Mouse (Mus musculus) embryonic stem cell, embryonic (primary cell): Measurements from ENCODE around the gene Nxpe3.
"Not testable (repeated sequence)": the region's sequence is repeated elsewhere in the genome, so short reads cannot be mapped to it uniquely, and the experiment has no call there.

Experiments used
- CTCF ChIA-PET, 4 experiments: fragments of 300-600 bp in 2 of 4; fragments of 350-600 bp in 2 of 4; sonication (Branson Sonifier 250); formaldehyde crosslinking; loops; one replicate each; lab custom pipeline; 2022; ENCODE audit warnings: inconsistent platforms in 2 of 4; lab: Charles Lee
- POLR2A ChIA-PET, 4 experiments: fragments of 300-600 bp in 2 of 4; fragments of 350-600 bp in 2 of 4; sonication (Branson Sonifier 250); formaldehyde crosslinking; loops; one replicate each; lab custom pipeline; 2022; ENCODE audit warnings: antibody characterized with exemption in 4 of 4, inconsistent platforms in 1 of 4; lab: Charles Lee

Nxpe3 gene

GRCm38 (mm10) chr16:55895651-55896095 lies 588 bp upstream of the Nxpe3 start:
- CTCF ChIA-PET = interaction anchor here in 2 of 4 experiments (0.7 to 1.6 kb wide), 7 partner anchors 12 to 909 kb away, joined by 3 to 10 read pairs (median 4); partner anchors contain the start of gene Cep97 (in 1 of the 2)
- POLR2A ChIA-PET = interaction anchor here (0.6 to 2.8 kb wide), 23 partner anchors 8 to 179 kb away, joined by 3 to 27 read pairs (median 5); partner anchors contain the start of genes Pcnp (in 2 of the 4), Rpl24 (in 2 of the 4) and Cep97 (in 1 of the 4)

GRCm38 (mm10) chr16:55894536-55894892 lies 571 bp downstream of the Nxpe3 start:
- CTCF ChIA-PET = interaction anchor here (0.6 to 1.6 kb wide), 12 partner anchors 8 to 70 kb away, joined by 3 to 20 read pairs (median 4); no protein-coding TSS in a partner anchor

GRCm38 (mm10) chr16:55893410-55894107 lies 1.5 kb downstream of the Nxpe3 start:
- ChIA-PET CTCF (interaction anchor here in 1 of 4 experiments (1.2 to 1.4 kb wide), 2 partner anchors 16 to 30 kb away, joined by 3 to 5 read pairs; no protein-coding TSS in a partner anchor), POLR2A (interaction anchor here in 2 of 4 experiments (2.0 to 2.8 kb wide), 4 partner anchors 19 to 75 kb away, joined by 6 to 27 read pairs (median 15); partner anchors contain the start of gene Cep97 (in 1 of the 2))

More at GRCm38 (mm10) chr16:55894536-55894892, 571 bp downstream of the Nxpe3 start:
- POLR2A ChIA-PET = interaction anchor here (0.6 to 2.8 kb wide), 29 partner anchors 9 to 250 kb away, joined by 3 to 27 read pairs (median 4); partner anchors contain the start of genes Cep97 (in 1 of the 4), Pcnp (in 1 of the 4) and Rpl24 (in 1 of the 4)

- ChIA-PET CTCF (interaction anchor here in 1 of 4 experiments (1.2 kb wide), 1 partner anchor 29 kb away, joined by 3 read pairs; no protein-coding TSS in a partner anchor), POLR2A (interaction anchor here in 2 of 4 experiments (0.6 to 0.9 kb wide), 3 partner anchors 35 to 1990 kb away, joined by 3 to 4 read pairs (median 3); no protein-coding TSS in a partner anchor)
These were observed 2.6 kb downstream of the Nxpe3 start for GRCm38 (mm10) chr16:55892484-55892883.

- POLR2A ChIA-PET = no interaction called here
- CTCF ChIA-PET = interaction anchor here in 2 of 4 experiments (0.7 kb wide), 2 partner anchors 16 to 287 kb away, joined by 3 read pairs; no protein-coding TSS in a partner anchor
These were observed 3.7 kb downstream of the Nxpe3 start for GRCm38 (mm10) chr16:55891346-55891745.

- ChIA-PET CTCF (interaction anchor here in 2 of 4 experiments (0.7 kb wide), 2 partner anchors 16 to 288 kb away, joined by 3 read pairs; no protein-coding TSS in a partner anchor), POLR2A (no interaction called here)
These were observed 4.5 kb downstream of the Nxpe3 start for GRCm38 (mm10) chr16:55890346-55891136.

- CTCF ChIA-PET = interaction anchor here in 3 of 4 experiments (0.6 to 2.3 kb wide), 6 partner anchors 21 to 43 kb away, joined by 3 to 8 read pairs (median 4); no protein-coding TSS in a partner anchor
These were observed 5.6 kb downstream of the Nxpe3 start for GRCm38 (mm10) chr16:55889451-55889850.

GRCm38 (mm10) chr16:55888584-55888960 lies 6.5 kb downstream of the Nxpe3 start:
- ChIA-PET CTCF (interaction anchor here in 3 of 4 experiments (0.6 to 2.3 kb wide), 7 partner anchors 21 to 178 kb away, joined by 3 to 8 read pairs (median 3); no protein-coding TSS in a partner anchor), POLR2A (interaction anchor here in 3 of 4 experiments (0.6 to 2.3 kb wide), 6 partner anchors 13 to 94 kb away, joined by 3 to 8 read pairs (median 5); partner anchors contain the start of gene Rpl24 (in 1 of the 3))

More at GRCm38 (mm10) chr16:55889451-55889850, 5.6 kb downstream of the Nxpe3 start:
- POLR2A ChIA-PET = interaction anchor here in 2 of 4 experiments (0.6 to 2.3 kb wide), 4 partner anchors 14 to 225 kb away, joined by 3 to 8 read pairs (median 5); no protein-coding TSS in a partner anchor

- CTCF ChIA-PET = interaction anchor here in 3 of 4 experiments (0.6 to 2.3 kb wide), 11 partner anchors 13 to 178 kb away, joined by 3 to 8 read pairs (median 3); no protein-coding TSS in a partner anchor
- POLR2A ChIA-PET = interaction anchor here (0.5 to 2.3 kb wide), 6 partner anchors 9 to 195 kb away, joined by 3 to 8 read pairs (median 6); partner anchors contain the start of gene Rpl24 (in 1 of the 4)
These were observed 7.1 kb downstream of the Nxpe3 start for GRCm38 (mm10) chr16:55887814-55888583.

GRCm38 (mm10) chr16:55884246-55884645 lies 10.8 kb downstream of the Nxpe3 start:
- POLR2A ChIA-PET = interaction anchor here in 2 of 4 experiments (0.6 to 1.6 kb wide), 2 partner anchors 11 to 33 kb away, joined by 3 to 5 read pairs; partner anchors contain the start of gene Nxpe3 (in 1 of the 2)
- CTCF ChIA-PET = no interaction called here

GRCm38 (mm10) chr16:55876025-55876424 lies 19.1 kb downstream of the Nxpe3 start:
- ChIA-PET CTCF (interaction anchor here in 3 of 4 experiments (0.6 to 1.0 kb wide), 4 partner anchors 9 to 12 kb away, joined by 3 to 10 read pairs (median 3); no protein-coding TSS in a partner anchor), POLR2A (interaction anchor here in 2 of 4 experiments (0.6 to 1.8 kb wide), 4 partner anchors 9 to 1819 kb away, joined by 3 to 8 read pairs (median 3); no protein-coding TSS in a partner anchor)

- ChIA-PET CTCF (interaction anchor here (0.5 to 1.7 kb wide), 37 partner anchors 11 to 1064 kb away, joined by 3 to 13 read pairs (median 4); partner anchors contain the start of genes Cep97 (in 2 of the 4) and Nxpe3 (in 1 of the 4)), POLR2A (interaction anchor here in 2 of 4 experiments (0.7 to 1.2 kb wide), 3 partner anchors 31 to 267 kb away, joined by 4 to 6 read pairs (median 5); partner anchors contain the start of gene Nxpe3 (in 1 of the 2))
These were observed 31.3 kb downstream of the Nxpe3 start for GRCm38 (mm10) chr16:55863832-55864231.

- ChIA-PET POLR2A (interaction anchor here in 2 of 4 experiments (1.0 to 1.2 kb wide), 2 partner anchors 31 to 268 kb away, joined by 4 to 6 read pairs; partner anchors contain the start of gene Nxpe3 (in 1 of the 2)), CTCF (interaction anchor here (0.5 to 1.7 kb wide), 38 partner anchors 11 to 1064 kb away, joined by 3 to 13 read pairs (median 4); partner anchors contain the start of genes Cep97 (in 2 of the 4) and Nxpe3 (in 1 of the 4))
These were observed 31.8 kb downstream of the Nxpe3 start for GRCm38 (mm10) chr16:55863149-55863815.

GRCm38 (mm10) chr16:55861104-55861503 lies 34.0 kb downstream of the Nxpe3 start:
- CTCF ChIA-PET = interaction anchor here in 1 of 4 experiments (0.6 kb wide), 1 partner anchor 43 kb away, joined by 12 read pairs; no protein-coding TSS in a partner anchor
- POLR2A ChIA-PET = interaction anchor here in 1 of 4 experiments (0.8 kb wide), 1 partner anchor 40 kb away, joined by 3 read pairs; no protein-coding TSS in a partner anchor

- CTCF ChIA-PET = interaction anchor here in 3 of 4 experiments (0.6 to 1.9 kb wide), 6 partner anchors 8 to 379 kb away, joined by 3 to 24 read pairs (median 4); no protein-coding TSS in a partner anchor
- POLR2A ChIA-PET = not testable (repeated sequence)
These were observed 35.7 kb downstream of the Nxpe3 start for GRCm38 (mm10) chr16:55859421-55859820.
